Mouse (Mus musculus) testis, adult 2 months (tissue): ENCODE data around the gene Slc12a8. TPM values are rescaled to one million over a fixed set of nuclear protein-coding genes. Genes with fewer than 3 reads are reported as not detected.

ENCODE experiments used
- H3K27ac ChIP-seq: fragments of 200-500 bp; 2 replicates; pipeline ENCODE4 v1.5.1; 2012; ENCODE audit warnings: low read depth, low read length; ENCODE audit not compliant: control insufficient read depth, insufficient read depth
- H3K27me3 ChIP-seq: fragments of 200-500 bp; 2 replicates; pipeline ENCODE4 v1.6.1; 2012; ENCODE audit warnings: mild to moderate bottlenecking, low read length, moderate library complexity; ENCODE audit not compliant: control insufficient read depth, insufficient read depth
- H3K36me3 ChIP-seq: fragments of 200-500 bp; 2 replicates; pipeline ENCODE4 v1.6.1; 2012; ENCODE audit warnings: mild to moderate bottlenecking, low read length; ENCODE audit not compliant: control insufficient read depth, insufficient read depth
- H3K4me1 ChIP-seq: fragments of 200-500 bp; 2 replicates; pipeline ENCODE4 v1.6.1; 2012; ENCODE audit warnings: low read length; ENCODE audit not compliant: control insufficient read depth, insufficient read depth
- H3K4me3 ChIP-seq: fragments of 200-500 bp; 2 replicates; pipeline ENCODE4 v1.5.1; 2012; ENCODE audit warnings: low read depth, mild to moderate bottlenecking, low read length, moderate library complexity, mixed read lengths; ENCODE audit not compliant: control insufficient read depth
- CTCF ChIP-seq: fragments of 200-500 bp; IDR thresholded peaks from 2 replicates; pipeline ENCODE4 v1.5.1; 2012; ENCODE audit warnings: low read depth, mild to moderate bottlenecking, inconsistent platforms, low read length, moderate library complexity; ENCODE audit not compliant: control insufficient read depth, insufficient read depth, insufficient replicate concordance
- POLR2A ChIP-seq: fragments of 200-500 bp; IDR thresholded peaks from 2 replicates; pipeline ENCODE4 v1.6.1; 2012; ENCODE audit warnings: low read depth, mild to moderate bottlenecking, inconsistent platforms, low read length, moderate library complexity; ENCODE audit not compliant: control insufficient read depth
- polyA plus RNA-seq: library from polyadenylated mRNA; depleted of rRNA; stranded (reverse); fragments of >200 nt; gene quantifications from 2 replicates; pipeline ENCODE4 v1.2.3, GENCODE M21; 2012

Gene Slc12a8
- polyA plus RNA-seq, 1 experiment, result 5.7 TPM

DNA sequence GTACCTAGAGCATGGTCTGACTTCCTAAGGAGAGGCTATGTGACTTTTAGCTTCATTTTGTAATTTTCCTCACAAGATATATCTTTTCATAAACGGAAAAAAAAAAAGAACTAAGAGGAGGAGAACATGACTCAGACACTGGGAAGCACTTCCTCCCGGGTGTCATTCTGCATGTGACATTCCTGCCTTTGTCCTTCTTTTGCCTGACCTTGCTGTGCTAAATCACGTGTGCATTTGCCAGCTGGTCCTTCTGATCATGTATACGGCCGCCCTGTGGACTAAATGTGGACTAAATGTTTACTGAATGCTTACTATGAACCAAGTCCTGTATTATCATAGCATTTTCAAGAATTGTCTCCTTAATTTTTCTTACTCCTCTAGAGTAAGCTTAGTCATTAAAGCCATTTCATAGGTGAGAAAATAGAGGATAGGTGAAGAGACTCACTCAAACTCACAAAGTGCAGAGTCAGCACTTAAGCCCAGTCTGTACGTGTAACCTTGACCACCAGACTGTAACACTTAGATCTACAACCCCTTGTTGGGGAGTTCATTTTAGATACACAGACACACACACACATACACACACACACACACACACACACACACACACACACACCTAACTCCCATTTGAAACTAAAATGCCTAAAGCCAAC, 2.9 kb downstream of the Slc12a8 start:
- Histone ChIP-seq H3K4me1 (peaks cover 5% of the 10 kb centered on the region), H3K27ac (no peak overlapping the region), H3K27me3 (no peaks in the 10 kb centered on the region), H3K36me3 (no peaks in the 10 kb centered on the region), H3K4me3 (no peak overlapping the region)
- no peak for TF ChIP-seq CTCF
- TF ChIP-seq POLR2A, result no peak

DNA sequence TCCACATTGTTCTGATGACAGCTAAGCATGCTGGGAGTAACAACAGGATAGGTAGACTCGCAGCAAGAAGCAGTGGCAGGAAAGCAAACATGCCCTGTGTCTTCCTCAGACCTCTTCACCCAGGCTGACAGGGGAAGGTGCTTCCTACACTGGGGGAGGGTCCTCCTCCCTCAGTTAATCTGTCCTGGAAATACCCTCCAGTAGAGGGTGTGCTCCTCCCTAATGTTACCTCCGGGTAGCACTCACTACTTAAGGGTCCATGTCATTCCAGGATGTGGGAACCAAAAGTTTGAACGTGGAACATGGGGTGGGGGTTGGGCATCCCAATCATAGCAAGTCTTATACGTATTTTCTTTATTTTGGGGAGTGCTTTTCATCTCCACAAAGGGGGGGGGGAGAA, 5.4 kb downstream of the Slc12a8 start:
- Histone ChIP-seq H3K27me3 (no peaks in the 10 kb centered on the region), H3K36me3 (no peaks in the 10 kb centered on the region), H3K4me3 (no peak overlapping the region), H3K4me1 (peaks cover 2% of the 10 kb centered on the region; the same call in 1 of the 2 replicates), H3K27ac (no peak overlapping the region)
- TF ChIP-seq CTCF (no peak), POLR2A (no peak)

GRCm38 (mm10) chr16:33523571-33523970, 6.4 kb downstream of the Slc12a8 start:
- TF ChIP-seq CTCF (no peak), POLR2A (no peak)
- Histone ChIP-seq H3K27me3 (no peaks in the 10 kb centered on the region), H3K4me1 (no peaks in the 10 kb centered on the region), H3K36me3 (no peaks in the 10 kb centered on the region), H3K27ac (no peak overlapping the region), H3K4me3 (no peak overlapping the region)

DNA sequence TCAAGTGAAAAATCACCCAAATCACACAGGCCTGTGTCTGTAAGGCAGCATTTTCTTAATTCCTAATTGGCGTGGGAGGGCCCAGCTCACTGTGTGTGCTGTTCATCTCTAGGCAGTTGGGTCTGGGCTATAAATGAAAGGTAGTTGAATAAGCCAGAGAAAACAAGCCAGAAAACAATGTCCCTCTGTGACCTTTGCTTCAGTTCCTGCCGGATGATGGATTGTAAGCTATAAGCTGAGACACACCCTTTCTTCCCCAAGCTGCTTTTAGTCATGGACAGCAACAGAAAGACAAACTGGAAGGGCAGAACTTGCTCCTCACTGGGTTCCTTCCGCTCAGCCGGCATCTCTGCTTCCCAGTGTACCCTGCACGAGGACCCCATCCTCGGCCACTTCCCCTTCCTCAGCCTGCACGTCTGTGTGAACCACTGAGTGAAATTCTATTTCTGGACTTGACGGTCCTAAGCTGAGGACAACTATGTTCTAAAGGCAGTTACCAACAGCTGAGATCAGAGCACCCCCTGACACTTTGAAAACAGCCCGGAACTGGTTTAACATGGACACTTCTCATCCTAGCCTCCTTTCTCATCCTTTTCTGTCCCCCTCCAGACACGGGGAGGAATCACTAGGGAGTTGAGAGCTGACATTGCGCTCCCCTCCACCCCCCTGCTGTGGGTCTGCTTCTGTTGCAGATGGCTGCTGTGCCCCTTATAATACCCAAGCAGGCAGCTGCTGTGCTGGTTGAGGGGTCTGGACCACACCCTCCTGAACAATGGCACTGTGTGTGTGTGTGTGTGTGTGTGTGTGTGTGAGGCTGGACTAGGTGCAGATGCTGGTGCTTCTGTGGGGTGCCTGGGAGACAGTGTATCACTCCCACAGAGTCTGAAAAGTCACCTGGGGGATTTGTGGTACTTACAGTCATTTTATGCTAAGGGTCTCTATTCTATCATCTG, 12.7 kb downstream of the Slc12a8 start:
- H3K27ac ChIP-seq, result no peak overlapping the region

GRCm38 (mm10) chr16:33531184-33531583, 14.1 kb downstream of the Slc12a8 start:
- H3K36me3 ChIP-seq, result no peaks in the 10 kb centered on the region
- H3K27me3 ChIP-seq, result no peaks in the 10 kb centered on the region
- H3K4me3 ChIP-seq, result no peak overlapping the region
- H3K27ac ChIP-seq, result no peak overlapping the region
- TF ChIP-seq POLR2A (no peak), CTCF (no peak)
- H3K4me1 ChIP-seq, result 0 out of 2 replicates have a peak, but pooled peaks cover 2% of the 10 kb centered on the region

More for the DNA sequence above, 12.7 kb downstream of the Slc12a8 start:
- no peaks in the 10 kb centered on the region for H3K36me3 ChIP-seq
- H3K4me3 ChIP-seq, result no peak overlapping the region
- 0 out of 2 replicates have a peak, but pooled peaks cover 2% of the 10 kb centered on the region for H3K4me1 ChIP-seq
- no peaks in the 10 kb centered on the region for H3K27me3 ChIP-seq
- TF ChIP-seq POLR2A (no peak), CTCF (no peak)

- Histone ChIP-seq H3K4me3 (no peak overlapping the region), H3K27ac (no peak overlapping the region), H3K36me3 (no peaks in the 10 kb centered on the region), H3K4me1 (no peaks in the 10 kb centered on the region), H3K27me3 (no peaks in the 10 kb centered on the region)
- no peak for TF ChIP-seq CTCF
- TF ChIP-seq POLR2A, result no peak
Measured at GRCm38 (mm10) chr16:33536456-33536855, 19.3 kb downstream of the Slc12a8 start.
